Mouse (Mus musculus) adipocyte (in vitro differentiated cells): Measurements from ENCODE around the gene Fabp1.

Source experiments
- DNase-seq: peaks from one replicate; pipeline ENCODE4 v3.0.0-alpha.2; 2016; ENCODE audit warnings: low spot score

Gene Fabp1

GRCm38 (mm10) chr6:71199612-71200011 is at the start of gene Fabp1:
Fabp1 (plus strand) TSS chr6:71199827.
- no peak for DNase-seq

GRCm38 (mm10) chr6:71151098-71151497 is 48.5 kb upstream of the Fabp1 start:
- DNase-seq, result no peak

- DNase-seq, result no peak
Measured at GRCm38 (mm10) chr6:71153486-71153885, 46.1 kb upstream of the Fabp1 start.

GRCm38 (mm10) chr6:71154861-71155260 is 44.8 kb upstream of the Fabp1 start:
- no peak for DNase-seq

- DNase-seq, result no peak
Measured at GRCm38 (mm10) chr6:71156674-71157326, 42.8 kb upstream of the Fabp1 start.

GRCm38 (mm10) chr6:71161290-71161689 is 38.3 kb upstream of the Fabp1 start:
- no peak for DNase-seq

GRCm38 (mm10) chr6:71162269-71162668 is 37.4 kb upstream of the Fabp1 start:
- no peak for DNase-seq

GRCm38 (mm10) chr6:71164394-71164793 is 35.2 kb upstream of the Fabp1 start:
- peak; percentile 14 for DNase-seq

- DNase-seq, result peak; percentile 86
Measured at GRCm38 (mm10) chr6:71166551-71167169, 33.0 kb upstream of the Fabp1 start.

- DNase-seq, result no peak
Measured at GRCm38 (mm10) chr6:71172812-71173580, 26.6 kb upstream of the Fabp1 start.

GRCm38 (mm10) chr6:71180596-71180995 is 19.0 kb upstream of the Fabp1 start:
- DNase-seq, result no peak

- DNase-seq, result peak; percentile 41
Measured at GRCm38 (mm10) chr6:71184941-71185604, 14.6 kb upstream of the Fabp1 start.

GRCm38 (mm10) chr6:71189578-71189977 is 10.0 kb upstream of the Fabp1 start:
- peak; percentile 14 for DNase-seq

- DNase-seq, result no peak
Measured at GRCm38 (mm10) chr6:71190501-71190900, 9.1 kb upstream of the Fabp1 start.

- DNase-seq, result no peak
Measured at GRCm38 (mm10) chr6:71193151-71193740, 6.4 kb upstream of the Fabp1 start.

GRCm38 (mm10) chr6:71196107-71196506 is 3.5 kb upstream of the Fabp1 start:
- DNase-seq, result peak; percentile 56

- no peak for DNase-seq
Measured at GRCm38 (mm10) chr6:71197636-71198535, 1.7 kb upstream of the Fabp1 start.

- no peak for DNase-seq
Measured at GRCm38 (mm10) chr6:71201925-71202324, 2.3 kb downstream of the Fabp1 start.

GRCm38 (mm10) chr6:71203674-71204073 is 4.0 kb downstream of the Fabp1 start:
- DNase-seq, result no peak

GRCm38 (mm10) chr6:71204166-71204565 is 4.5 kb downstream of the Fabp1 start:
- DNase-seq, result no peak

GRCm38 (mm10) chr6:71208691-71209090 is 9.1 kb downstream of the Fabp1 start:
- DNase-seq, result no peak
